Mouse (Mus musculus) forebrain, postnatal 0 days (tissue): ENCODE measurements at regions not wholly inside any gene's neighbourhood (a gene's known extent, or its start where the extent isn't known, plus 50 kb on each side); places are given as distances from the start of the nearest gene placed in this dataset.

ENCODE experiments used
- ATAC-seq: fragments of 200-750 bp; cut with Nextera tagmentation; 2 replicates; pipeline ENCODE4 v1.8.0; 2017; ENCODE audit warnings: mild to moderate bottlenecking, moderate library complexity
- DNase-seq: peaks from one replicate; pipeline ENCODE4 v3.0.0-alpha.2; 2015
- H3K27ac ChIP-seq: fragments of 300-500 bp; sonication (generic); 2 replicates; pipeline ENCODE4 v1.5.1; 2014; ENCODE audit warnings: low read depth, mild to moderate bottlenecking, antibody characterized with exemption, low read length, moderate library complexity, mixed read lengths
- H3K27me3 ChIP-seq: fragments of 300-500 bp; sonication (generic); 2 replicates; pipeline ENCODE4 v1.6.1; 2014; ENCODE audit warnings: mild to moderate bottlenecking, low read length, mixed read lengths; ENCODE audit not compliant: insufficient read depth
- H3K36me3 ChIP-seq: fragments of 300-500 bp; sonication (generic); 2 replicates; pipeline ENCODE4 v1.6.1; 2014; ENCODE audit warnings: mild to moderate bottlenecking, moderate library complexity; ENCODE audit not compliant: insufficient read depth
- H3K4me1 ChIP-seq: fragments of 300-500 bp; sonication (generic); 2 replicates; pipeline ENCODE4 v1.6.1; 2014; ENCODE audit warnings: antibody characterized with exemption; ENCODE audit not compliant: insufficient read depth
- H3K4me2 ChIP-seq: fragments of 300-500 bp; sonication (generic); 2 replicates; pipeline ENCODE4 v1.6.1; 2014; ENCODE audit warnings: low read depth, mild to moderate bottlenecking, moderate library complexity
- H3K4me3 ChIP-seq: fragments of 300-500 bp; sonication (generic); 2 replicates; pipeline ENCODE4 v1.5.1; 2014; ENCODE audit warnings: low read depth, low read length, mixed read lengths
- H3K9ac ChIP-seq: fragments of 300-500 bp; sonication (generic); 2 replicates; pipeline ENCODE4 v1.6.1; 2014; ENCODE audit warnings: mild to moderate bottlenecking
- H3K9me3 ChIP-seq: fragments of 300-500 bp; sonication (generic); 2 replicates; pipeline ENCODE4 v1.6.1; 2016; ENCODE audit warnings: low read length
- CTCF ChIP-seq: sonication (generic); IDR thresholded peaks from 2 replicates; pipeline ENCODE4 v1.5.1; 2016; ENCODE audit warnings: antibody characterized with exemption, control low read depth, low read depth
- WGBS: fragments of 180-500 bp; shearing (Covaris S2); extraction: QIAGEN DNeasy Blood & Tissue Kit; methylation state at CpG from one replicate; pipeline ENCODE4 v1.1.7; 2014; 5-methylcytosine and 5-hydroxymethylcytosine counted together

DNA sequence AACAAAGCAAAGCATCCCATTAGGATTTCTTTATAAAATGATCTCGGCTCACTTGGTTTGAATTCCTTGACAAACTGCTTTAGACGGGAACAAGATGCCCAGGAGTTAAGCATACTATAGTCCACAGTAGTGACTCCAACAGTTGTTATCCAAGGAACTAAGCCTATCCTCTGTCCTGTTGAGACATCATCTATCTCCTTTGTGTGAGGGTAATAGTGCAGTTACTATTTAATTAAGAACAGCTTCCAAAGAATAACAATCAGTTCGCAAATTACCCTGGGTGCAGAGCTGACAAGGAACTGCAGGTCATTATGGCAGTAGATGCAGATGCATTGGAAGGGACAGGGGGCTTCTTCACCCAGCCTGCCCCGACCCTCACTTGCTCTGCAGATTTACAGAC is 115.7 kb upstream of the Slc24a5 start:
- DNase-seq (no peak), ATAC-seq (no peak)
- Histone ChIP-seq H3K27ac (no peak overlapping the region), H3K27me3 (no peaks in the 10 kb centered on the region), H3K4me2 (no peak overlapping the region), H3K4me3 (no peak overlapping the region), H3K9ac (no peak overlapping the region), H3K36me3 (no peaks in the 10 kb centered on the region), H3K9me3 (no peaks in the 10 kb centered on the region), H3K4me1 (no peaks in the 10 kb centered on the region)
- 36% methylated on average over 4 of the region's 4 CpGs for WGBS
- TF ChIP-seq CTCF, result no peak

DNA sequence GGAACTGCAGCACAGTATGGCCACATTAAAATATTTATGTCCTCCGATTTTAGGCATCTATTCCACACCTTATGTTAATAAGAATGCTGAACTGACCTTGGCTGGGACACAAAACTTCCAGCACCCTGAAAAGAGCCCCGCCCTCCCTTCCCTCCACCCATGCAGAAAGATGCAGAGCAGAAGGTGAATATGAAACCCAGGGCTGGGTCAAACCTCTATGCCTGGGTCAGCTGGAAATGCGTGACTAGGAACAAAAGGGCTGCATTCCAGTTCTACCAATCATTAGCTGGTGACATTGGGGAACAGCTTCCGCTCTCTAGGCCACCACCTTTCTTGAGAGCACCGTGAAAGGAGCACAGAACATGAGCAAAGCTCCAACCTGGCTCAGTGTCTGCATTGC is 114.9 kb upstream of the Slc24a5 start:
- Histone ChIP-seq H3K36me3 (no peaks in the 10 kb centered on the region), H3K4me1 (no peaks in the 10 kb centered on the region), H3K27me3 (no peaks in the 10 kb centered on the region), H3K4me3 (no peak overlapping the region), H3K4me2 (no peak overlapping the region), H3K9me3 (no peaks in the 10 kb centered on the region), H3K9ac (no peak overlapping the region), H3K27ac (no peak overlapping the region)
- TF ChIP-seq CTCF, result no peak
- ATAC-seq, result no peak
- WGBS, result 72% methylated on average over 5 of the region's 5 CpGs
- DNase-seq, result no peak

DNA sequence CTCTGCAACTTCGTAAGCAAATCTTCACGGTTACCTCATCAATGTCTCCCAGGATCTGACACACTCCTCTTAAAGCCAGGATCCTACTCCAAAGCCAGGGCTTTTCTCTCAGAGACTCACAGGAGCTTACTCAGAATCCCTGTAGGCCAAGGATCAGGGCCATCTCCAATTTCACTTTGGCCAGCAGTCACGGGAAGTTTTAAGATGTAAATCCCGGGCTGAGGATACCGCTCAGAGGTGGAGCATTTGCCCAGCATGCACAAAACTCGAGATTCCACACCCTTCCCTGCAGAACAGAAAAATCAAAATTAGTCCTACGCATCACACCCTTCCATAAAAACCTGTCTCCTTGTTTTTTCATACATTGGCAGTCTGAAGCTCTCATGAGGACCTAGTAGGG is 112.1 kb upstream of the Slc24a5 start:
- H3K9ac ChIP-seq, result no peak overlapping the region
- TF ChIP-seq CTCF, result no peak
- 43% methylated on average over 7 of the region's 7 CpGs for WGBS
- H3K4me1 ChIP-seq, result no peaks in the 10 kb centered on the region
- H3K4me2 ChIP-seq, result no peak overlapping the region
- no peaks in the 10 kb centered on the region for H3K27me3 ChIP-seq
- no peaks in the 10 kb centered on the region for H3K9me3 ChIP-seq
- no peak overlapping the region for H3K4me3 ChIP-seq
- DNase-seq (no peak), ATAC-seq (no peak)
- H3K27ac ChIP-seq, result no peak overlapping the region
- H3K36me3 ChIP-seq, result no peaks in the 10 kb centered on the region

DNA sequence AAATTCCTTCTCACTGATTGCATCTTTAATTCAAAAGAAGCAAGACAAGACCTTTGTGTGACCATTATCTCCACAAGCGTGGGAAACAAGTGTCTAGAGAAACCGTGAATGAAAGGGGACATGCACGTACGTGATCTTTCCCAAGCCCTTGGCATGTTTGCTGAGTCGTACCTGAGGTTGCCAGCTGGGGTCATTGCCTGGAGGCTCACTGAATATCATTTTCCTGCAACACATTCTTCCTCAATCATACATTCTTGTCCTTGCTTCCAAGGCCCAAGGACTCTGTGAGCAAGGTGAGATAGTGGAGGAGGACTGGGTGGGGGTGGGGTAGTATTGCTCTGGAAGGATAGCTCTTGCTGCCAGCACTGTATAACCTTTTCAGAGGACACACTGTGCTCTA is 108.5 kb upstream of the Slc24a5 start:
- 83% methylated on average over 5 of the region's 5 CpGs for WGBS
- Histone ChIP-seq H3K4me3 (no peak overlapping the region), H3K4me1 (no peaks in the 10 kb centered on the region), H3K27ac (no peak overlapping the region), H3K27me3 (no peaks in the 10 kb centered on the region), H3K9ac (no peak overlapping the region), H3K36me3 (no peaks in the 10 kb centered on the region), H3K4me2 (no peak overlapping the region), H3K9me3 (no peaks in the 10 kb centered on the region)
- ATAC-seq, result no peak
- TF ChIP-seq CTCF, result no peak
- no peak for DNase-seq

DNA sequence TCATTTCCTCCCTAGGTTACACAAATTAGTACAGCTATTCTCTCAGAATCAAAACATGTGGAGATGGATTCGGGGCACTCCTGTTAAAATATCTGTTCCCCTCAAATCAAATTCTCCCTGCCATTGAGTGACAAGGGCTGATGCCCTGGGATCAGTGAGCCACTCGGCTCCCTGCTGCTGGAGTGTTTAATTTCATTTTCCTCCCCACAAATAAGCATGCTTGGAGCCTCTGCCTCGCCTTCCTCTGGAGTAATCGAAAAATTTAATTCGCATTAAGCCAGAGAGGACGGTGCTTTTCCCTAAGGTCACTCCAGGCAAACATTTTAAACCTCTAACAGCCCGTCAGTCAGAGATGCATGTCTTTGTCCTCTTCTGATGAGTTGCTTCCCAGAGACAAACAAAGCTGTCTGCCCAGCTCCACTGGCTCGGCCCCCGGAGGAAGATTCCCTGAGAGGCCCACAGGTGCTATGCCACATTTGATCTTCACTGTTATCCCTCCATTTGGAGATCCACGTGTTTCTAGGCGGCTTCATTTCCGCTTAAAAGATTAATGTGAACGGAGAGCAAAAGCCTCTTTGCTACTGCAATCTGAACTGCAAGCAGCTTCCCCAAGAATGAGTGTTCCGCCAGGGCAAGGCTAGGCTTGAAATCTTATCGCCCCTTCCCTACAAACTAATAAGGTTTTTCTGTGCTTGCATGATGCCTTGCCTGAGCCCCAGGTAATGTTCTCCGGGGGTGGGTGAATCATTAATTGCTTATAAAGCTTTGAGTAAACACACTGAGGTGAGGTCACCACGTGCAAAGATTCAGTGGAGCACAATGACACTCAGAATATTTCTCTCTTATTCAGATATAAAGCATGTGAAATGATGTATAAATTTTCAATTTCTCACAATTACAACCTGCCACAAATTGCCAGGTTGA is 95.8 kb upstream of the Slc24a5 start:
- H3K4me2 ChIP-seq, result no peak overlapping the region
- WGBS, result 47% methylated on average over 17 of the region's 17 CpGs
- H3K4me1 ChIP-seq, result no peaks in the 10 kb centered on the region
- no peak overlapping the region for H3K27ac ChIP-seq
- H3K36me3 ChIP-seq, result no peaks in the 10 kb centered on the region
- no peak for ATAC-seq
- no peak overlapping the region for H3K9ac ChIP-seq
- H3K4me3 ChIP-seq, result no peak overlapping the region
- no peak for TF ChIP-seq CTCF
- no peak for DNase-seq
- no peaks in the 10 kb centered on the region for H3K9me3 ChIP-seq
- H3K27me3 ChIP-seq, result no peaks in the 10 kb centered on the region

DNA sequence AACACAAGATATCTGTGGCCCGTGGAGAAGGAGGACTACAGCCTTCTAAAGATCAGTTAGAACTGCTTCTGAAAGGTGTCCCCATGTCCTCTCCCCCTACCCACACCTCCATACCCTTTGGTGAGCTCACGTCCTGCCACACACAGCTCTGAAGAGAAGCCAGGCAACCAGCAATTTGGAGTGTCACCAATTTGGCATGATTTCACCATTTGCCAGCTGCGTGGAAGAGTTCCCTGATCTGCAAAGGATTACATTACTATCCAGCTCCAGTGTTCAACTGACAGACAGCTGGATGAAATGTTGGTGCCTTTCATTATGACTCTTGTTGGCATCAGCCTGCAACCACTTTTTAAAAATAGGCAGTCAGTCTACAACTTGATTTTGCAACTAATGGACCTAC is 92.8 kb upstream of the Slc24a5 start:
- H3K9ac ChIP-seq, result no peak overlapping the region
- H3K4me2 ChIP-seq, result no peak overlapping the region
- whole genome bisulfite sequencing, result 49% methylated on average over 3 of the region's 3 CpGs
- ATAC-seq, result no peak
- no peaks in the 10 kb centered on the region for H3K36me3 ChIP-seq
- DNase-seq, result peak; percentile 25
- no peak for TF ChIP-seq CTCF
- H3K4me3 ChIP-seq, result no peak overlapping the region
- H3K4me1 ChIP-seq, result no peaks in the 10 kb centered on the region
- no peaks in the 10 kb centered on the region for H3K27me3 ChIP-seq
- no peak overlapping the region for H3K27ac ChIP-seq
- H3K9me3 ChIP-seq, result no peaks in the 10 kb centered on the region

DNA sequence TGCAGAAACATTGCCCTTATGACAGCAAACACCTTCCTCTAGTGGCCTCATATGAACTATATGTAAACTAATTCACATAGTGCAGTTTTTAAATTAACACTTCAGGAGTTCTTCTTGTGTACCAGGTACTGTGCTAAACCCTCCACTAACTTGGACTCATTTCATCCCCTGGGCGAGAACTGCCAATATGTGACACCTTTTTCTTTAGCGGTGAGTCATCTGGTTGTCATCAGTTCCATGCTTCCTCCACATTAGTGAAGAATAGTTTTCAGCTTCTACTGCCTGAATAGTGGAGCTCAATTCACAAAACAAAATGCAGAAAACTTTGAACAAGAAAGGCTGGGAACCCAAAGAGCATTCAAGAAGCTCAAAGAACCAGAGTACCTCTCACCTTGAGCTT is 76.9 kb upstream of the Slc24a5 start:
- no peak for TF ChIP-seq CTCF
- Histone ChIP-seq H3K4me2 (no peak overlapping the region), H3K4me3 (no peak overlapping the region), H3K36me3 (no peaks in the 10 kb centered on the region), H3K4me1 (no peaks in the 10 kb centered on the region), H3K9ac (no peak overlapping the region), H3K27me3 (no peaks in the 10 kb centered on the region), H3K27ac (no peak overlapping the region), H3K9me3 (no peaks in the 10 kb centered on the region)
- DNase-seq, result no peak
- no peak for ATAC-seq
- 86% methylated on average over 2 of the region's 2 CpGs for WGBS
